Mouse (Mus musculus) lung, postnatal 0 days (tissue): ENCODE results near the gene Cdh4.

Experiments used
- CTCF ChIP-seq: IDR thresholded peaks from 2 replicates; pipeline ENCODE4 v1.5.1; 2016; ENCODE audit warnings: antibody characterized with exemption, mild to moderate bottlenecking
- EP300 ChIP-seq: IDR thresholded peaks from 2 replicates; pipeline ENCODE4 v1.6.1; 2016; ENCODE audit warnings: antibody characterized with exemption, mild to moderate bottlenecking, control low read depth

DNA sequence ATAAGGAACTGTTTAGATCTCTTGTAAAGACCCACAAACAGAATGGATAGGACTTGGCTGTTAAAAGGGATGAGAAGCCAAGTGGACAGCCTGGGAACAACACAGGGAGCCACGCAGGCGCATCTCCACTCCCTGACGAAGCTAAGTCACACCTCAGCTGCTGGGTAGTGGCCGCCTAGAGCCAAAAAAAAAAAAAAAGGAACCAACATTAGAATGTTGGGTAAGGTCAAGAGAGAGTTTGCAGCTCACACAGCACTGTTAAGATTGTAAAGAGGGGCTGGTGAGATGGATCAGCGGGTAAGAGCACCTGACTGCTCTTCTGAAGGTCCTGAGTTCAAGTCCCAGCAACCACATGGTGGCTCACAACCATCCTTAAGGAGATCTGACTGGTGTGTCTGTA lies 506.6 kb downstream of the Cdh4 start:
- TF ChIP-seq CTCF: no peak
- no peak for TF ChIP-seq EP300
